Mouse (Mus musculus): Measurements from ENCODE around the gene Gm13289. TPM values are rescaled to one million over a fixed set of nuclear protein-coding genes. Genes with fewer than 3 reads are reported as not detected.
A peak's percentile ranks its signal among the peaks of the same experiment; 100 is the strongest.
"Not testable (repeated sequence)": the region's sequence is repeated elsewhere in the genome, so short reads cannot be mapped to it uniquely, and the experiment has no call there.

Gene Gm13289
- total and polyA plus RNA-seq, 3 experiments = not detected

DNA sequence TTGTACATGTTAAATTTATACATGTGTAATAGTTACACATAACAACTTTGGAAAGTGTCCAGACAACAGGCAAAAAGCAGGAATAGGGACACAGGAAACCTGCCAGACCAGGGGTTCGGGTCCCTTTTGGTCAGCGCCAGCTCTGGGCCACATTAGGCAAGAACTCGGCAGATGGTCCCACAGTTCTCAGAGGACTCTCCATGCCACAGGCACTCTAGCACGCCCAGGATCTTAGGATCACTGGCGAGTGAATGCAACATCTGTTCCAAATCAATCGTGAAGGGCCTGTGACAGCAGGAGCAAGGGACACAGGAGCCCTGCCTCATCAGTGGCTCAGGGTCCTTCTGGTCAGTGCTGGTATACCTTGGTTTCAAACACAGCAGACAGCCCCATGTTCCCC is 26.8 kb upstream of the Gm13289 start:
- dilution Hi-C loops (cut with MboI; ENCODE audit: extremely low pct_ligation_motif_present, extremely low pct_unique_long_range_greater_than_20kb, low sequenced_read_pairs) = no loop called here
- H3K79me2 ChIP-seq (replicated peaks; ENCODE audit: control insufficient read depth, extremely low read depth, insufficient read depth, poor library complexity, severe bottlenecking) = no peaks in the 10 kb centered on the region
- no peak for DNase-seq (ENCODE audit: extremely low read depth)

GRCm38 (mm10) chr4:88754818-88755340 is 21.8 kb upstream of the Gm13289 start, which contains the start of gene Gm13271:
Gene Gm13271 (plus strand): TSS chr4:88754868.
- in situ Hi-C loops (cut with MboI; ENCODE audit: low pct_ligation_motif_present, low pct_unique_long_range_greater_than_20kb, low sequenced_read_pairs); DNase-seq (ENCODE audit: extremely low read depth); H3K4me3 ChIP-seq (replicated peaks in 1 of 3; ENCODE audit: low read depth in 2 of 3, low read length in 2 of 3, poor library complexity in 1 of 3); H3K4me2 ChIP-seq (ENCODE audit: insufficient read depth, low read depth, poor library complexity, severe bottlenecking); H3K36me3 ChIP-seq (replicated peaks in 1 of 2; ENCODE audit: control insufficient read depth in 1 of 2, insufficient read depth in 1 of 2, low read length in 1 of 2); H3K9ac ChIP-seq (ENCODE audit: insufficient read depth, low read depth); H3K79me2 ChIP-seq (replicated peaks; ENCODE audit: control insufficient read depth, extremely low read depth, insufficient read depth, poor library complexity, severe bottlenecking); H3K4me1 ChIP-seq (ENCODE audit: control insufficient read depth in 1 of 2, insufficient read depth in 2 of 2); dilution Hi-C loops (cut with MboI; ENCODE audit: extremely low pct_ligation_motif_present, extremely low pct_unique_long_range_greater_than_20kb, low sequenced_read_pairs); H3K9me3 ChIP-seq (replicated peaks; ENCODE audit: low read length); H3K27ac ChIP-seq (ENCODE audit: insufficient read depth, low read depth): not testable (repeated sequence)
- TF ChIP-seq CTCF (conservative IDR thresholded peaks at IDR 0.05 in 1 of 2, IDR thresholded peaks at IDR 0.05 in 1 of 2; ENCODE audit: low read depth in 2 of 2, low read length in 2 of 2) (peak in 1 of 2 experiments; percentile 29; a peak in 2 of 4 replicates), SMC3 (IDR thresholded peaks at IDR 0.05; ENCODE audit: low read depth, low read length) (peak; percentile 6; the same call in 1 of the 2 replicates)
- peaks cover 17% of the 10 kb centered on the region for H3K27me3 ChIP-seq (replicated peaks)

More for the DNA sequence above, 26.8 kb upstream of the Gm13289 start:
- Histone ChIP-seq H3K27ac (ENCODE audit: insufficient read depth, low read depth) (no peak overlapping the region), H3K27me3 (replicated peaks) (peaks cover 42% of the 10 kb centered on the region), H3K9me3 (replicated peaks; ENCODE audit: low read length) (peaks cover 3% of the 10 kb centered on the region), H3K9ac (ENCODE audit: insufficient read depth, low read depth) (no peak overlapping the region), H3K36me3 (replicated peaks in 1 of 2; ENCODE audit: control insufficient read depth in 1 of 2, insufficient read depth in 1 of 2, low read length in 1 of 2) (no peaks in the 10 kb centered on the region), H3K4me3 (replicated peaks in 1 of 3; ENCODE audit: low read depth in 2 of 3, low read length in 2 of 3, poor library complexity in 1 of 3) (no peak overlapping the region), H3K4me1 (ENCODE audit: control insufficient read depth in 1 of 2, insufficient read depth in 2 of 2) (0 out of 4 replicates have a peak, but pooled peaks cover 0 to 3% of the 10 kb centered on the region in 2 experiments), H3K4me2 (ENCODE audit: insufficient read depth, low read depth, poor library complexity, severe bottlenecking) (no peak overlapping the region)
- TF ChIP-seq POLR2A (IDR thresholded peaks at IDR 0.05; ENCODE audit: low read depth, low read length) (no peak), TBP (conservative IDR thresholded peaks at IDR 0.05; ENCODE audit: low read depth, low read length) (no peak), MAFK (IDR thresholded peaks at IDR 0.05; ENCODE audit: insufficient replicate concordance, low read length) (no peak), SIN3A (IDR thresholded peaks at IDR 0.05; ENCODE audit: low read length) (no peak), MXI1 (IDR thresholded peaks at IDR 0.05; ENCODE audit: low read depth, low read length) (no peak), UBTF (IDR thresholded peaks at IDR 0.05; ENCODE audit: low read depth, low read length) (no peak), GABPA (IDR thresholded peaks at IDR 0.05; ENCODE audit: insufficient replicate concordance, low read depth, low read length) (no peak), RCOR1 (conservative IDR thresholded peaks at IDR 0.05; ENCODE audit: low read depth, low read length) (no peak), EP300 (IDR thresholded peaks at IDR 0.05; ENCODE audit: low read length) (no peak), ZMIZ1 (IDR thresholded peaks at IDR 0.05; ENCODE audit: low read depth, low read length) (no peak)
- in situ Hi-C loops (cut with MboI; ENCODE audit: low pct_ligation_motif_present, low pct_unique_long_range_greater_than_20kb, low sequenced_read_pairs) = no loop called here
